Mouse (Mus musculus) forebrain, embryonic 13.5 days (tissue): ENCODE measurements at regions not wholly inside any gene's neighbourhood (a gene's known extent, or its start where the extent isn't known, plus 50 kb on each side); places are given as distances from the start of the nearest gene placed in this dataset.

Experiments used
- ATAC-seq: fragments of 200-750 bp; cut with Nextera tagmentation; 2 replicates; pipeline ENCODE4 v1.8.0; 2017
- H3K27ac ChIP-seq: fragments of 300-500 bp; sonication (generic); 2 replicates; pipeline ENCODE4 v1.5.1; 2015; ENCODE audit warnings: inconsistent platforms, mild to moderate bottlenecking, moderate library complexity
- H3K27me3 ChIP-seq: fragments of 300-500 bp; sonication (generic); 2 replicates; pipeline ENCODE4 v1.6.1; 2015; ENCODE audit warnings: mild to moderate bottlenecking, inconsistent platforms
- H3K36me3 ChIP-seq: fragments of 300-500 bp; sonication (generic); 2 replicates; pipeline ENCODE4 v1.6.1; 2015; ENCODE audit warnings: mild to moderate bottlenecking, inconsistent platforms; ENCODE audit not compliant: poor library complexity, severe bottlenecking
- H3K4me1 ChIP-seq: fragments of 300-500 bp; sonication (generic); 2 replicates; pipeline ENCODE4 v1.6.1; 2015; ENCODE audit warnings: inconsistent platforms
- H3K4me2 ChIP-seq: fragments of 300-500 bp; sonication (generic); 2 replicates; pipeline ENCODE4 v1.6.1; 2015; ENCODE audit warnings: inconsistent platforms, mild to moderate bottlenecking, moderate library complexity
- H3K4me3 ChIP-seq: fragments of 300-500 bp; sonication (generic); 2 replicates; pipeline ENCODE4 v1.5.1; 2015; ENCODE audit warnings: mild to moderate bottlenecking, inconsistent platforms
- H3K9ac ChIP-seq: fragments of 300-500 bp; sonication (generic); 2 replicates; pipeline ENCODE4 v1.6.1; 2015; ENCODE audit warnings: mild to moderate bottlenecking, inconsistent platforms
- H3K9me3 ChIP-seq: fragments of 300-500 bp; sonication (generic); replicated peaks from 2 replicates; pipeline ENCODE4 v1.6.1; 2016; ENCODE audit warnings: inconsistent platforms
- WGBS: fragments of 180-500 bp; shearing (Covaris S2); methylation state at CpG from one replicate; pipeline ENCODE4 v1.1.7; 2015; 5-methylcytosine and 5-hydroxymethylcytosine counted together

DNA sequence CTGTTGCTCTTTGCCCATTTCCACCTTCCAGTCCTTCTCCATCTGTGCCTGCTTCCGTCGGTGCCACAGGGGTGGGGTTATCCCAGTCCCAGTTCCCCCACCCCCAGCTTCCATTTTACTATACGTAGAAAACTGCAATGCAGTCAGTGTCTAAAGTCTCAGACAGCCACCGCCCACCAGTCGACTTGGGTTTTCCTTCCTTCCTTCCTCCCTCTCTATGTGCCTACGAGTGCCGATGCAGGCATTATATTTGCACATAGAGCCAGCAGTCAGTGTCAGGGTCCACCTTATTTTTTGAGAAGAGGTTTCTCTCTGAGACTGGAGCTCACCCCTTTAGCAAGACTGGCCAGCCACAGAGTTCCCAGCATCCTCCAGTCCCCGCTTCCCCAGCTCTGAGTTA lies 218.3 kb upstream of the Amigo2 start:
- Histone ChIP-seq H3K9me3 (no peaks in the 10 kb centered on the region), H3K27ac (no peak overlapping the region), H3K27me3 (no peaks in the 10 kb centered on the region), H3K4me2 (no peak overlapping the region), H3K4me1 (no peaks in the 10 kb centered on the region), H3K36me3 (no peaks in the 10 kb centered on the region), H3K9ac (no peak overlapping the region), H3K4me3 (no peak overlapping the region)
- no peak for ATAC-seq
- WGBS, result 86% methylated on average over 8 of the region's 8 CpGs

DNA sequence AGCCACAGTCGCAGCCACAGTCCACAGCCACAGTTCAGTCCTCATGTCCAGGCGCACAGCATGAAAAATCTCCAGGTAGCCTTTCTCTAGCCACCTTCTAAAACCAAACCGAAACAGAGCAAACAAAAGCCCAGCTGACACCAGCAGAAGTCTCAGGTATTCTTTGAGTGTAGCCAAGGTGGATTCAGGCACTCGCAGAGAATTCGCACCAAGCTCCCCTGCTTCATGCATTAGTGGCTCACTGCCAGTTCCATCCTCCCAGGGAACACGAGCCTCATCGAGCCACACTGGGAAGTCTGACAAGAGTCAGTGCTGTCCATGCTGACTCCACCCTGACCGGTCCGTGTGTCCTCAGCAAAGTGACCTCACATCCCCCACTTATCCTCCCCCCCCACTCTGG lies 217.7 kb upstream of the Amigo2 start:
- Histone ChIP-seq H3K4me1 (no peaks in the 10 kb centered on the region), H3K27me3 (no peaks in the 10 kb centered on the region), H3K4me3 (no peak overlapping the region), H3K9ac (no peak overlapping the region), H3K27ac (no peak overlapping the region), H3K36me3 (no peaks in the 10 kb centered on the region), H3K9me3 (no peaks in the 10 kb centered on the region), H3K4me2 (no peak overlapping the region)
- no peak for ATAC-seq
- 93% methylated on average over 9 of the region's 9 CpGs for WGBS

DNA sequence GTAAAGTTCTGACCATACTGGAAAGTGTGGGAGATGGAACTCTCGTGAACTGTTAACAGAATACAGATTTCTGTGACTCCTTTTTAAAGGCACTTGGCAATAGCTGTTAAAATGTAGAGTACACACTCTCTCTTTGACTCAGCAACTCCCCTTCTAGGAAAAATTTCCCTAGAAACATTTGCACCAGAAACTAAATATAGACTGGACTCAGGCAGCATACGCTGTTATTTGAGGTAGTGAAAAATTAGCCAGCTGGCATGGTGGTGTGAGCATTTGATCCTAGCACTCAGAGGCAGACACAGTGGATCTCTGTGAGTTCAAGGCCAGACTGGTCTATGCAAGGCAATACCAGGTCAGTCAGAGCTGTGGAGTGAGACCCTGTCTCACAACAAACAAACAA lies 215.5 kb upstream of the Amigo2 start:
- Histone ChIP-seq H3K9ac (no peak overlapping the region), H3K4me2 (no peak overlapping the region), H3K27ac (no peak overlapping the region), H3K36me3 (no peaks in the 10 kb centered on the region), H3K27me3 (no peaks in the 10 kb centered on the region), H3K9me3 (no peaks in the 10 kb centered on the region), H3K4me3 (no peak overlapping the region), H3K4me1 (no peaks in the 10 kb centered on the region)
- no peak for ATAC-seq
- WGBS, result 90% methylated on average over 2 of the region's 2 CpGs

DNA sequence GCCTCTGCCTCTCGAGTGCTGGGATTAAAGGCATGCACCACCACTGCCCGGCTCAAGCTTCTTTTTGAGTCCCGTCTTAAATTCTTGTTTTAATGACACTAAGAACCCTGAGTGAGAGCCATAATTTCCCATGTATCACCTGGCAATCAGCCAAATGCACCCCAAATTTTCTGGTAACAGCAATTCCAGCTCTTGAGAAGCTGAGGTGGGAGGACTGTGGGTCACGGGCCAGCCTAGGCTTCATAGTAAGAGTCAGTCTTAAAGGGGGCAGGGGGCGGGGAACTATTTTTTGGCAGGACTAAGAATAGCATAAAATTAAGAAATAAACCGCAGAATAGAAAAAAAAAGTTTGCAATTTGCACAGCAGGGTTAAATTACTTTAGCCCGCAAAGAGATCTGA lies 214.9 kb upstream of the Amigo2 start:
- Histone ChIP-seq H3K4me2 (no peak overlapping the region), H3K36me3 (no peaks in the 10 kb centered on the region), H3K4me3 (no peak overlapping the region), H3K4me1 (no peaks in the 10 kb centered on the region), H3K27ac (no peak overlapping the region), H3K27me3 (no peaks in the 10 kb centered on the region), H3K9ac (no peak overlapping the region), H3K9me3 (no peaks in the 10 kb centered on the region)
- ATAC-seq, result no peak
- 89% methylated on average over 7 of the region's 7 CpGs for WGBS

DNA sequence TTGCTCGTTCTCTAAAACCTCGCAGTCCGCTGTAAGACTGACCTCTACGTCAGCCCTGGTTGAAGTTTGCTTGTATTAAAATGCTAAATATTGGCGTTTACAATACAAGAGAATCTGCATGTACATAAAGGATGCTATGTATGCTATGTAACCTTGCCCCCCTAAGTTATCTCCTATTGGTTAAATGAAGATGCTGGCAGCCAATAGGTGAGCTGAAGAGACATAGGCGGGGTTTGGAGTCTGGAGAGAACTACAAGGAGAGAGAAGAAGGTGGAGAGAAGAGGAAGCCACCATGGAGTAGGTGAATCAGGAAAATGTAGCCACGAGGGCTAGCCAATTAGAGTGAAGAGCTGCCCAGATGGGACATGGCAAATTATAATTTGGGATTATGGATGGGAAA lies 214.0 kb upstream of the Amigo2 start:
- ATAC-seq, result no peak
- Histone ChIP-seq H3K9me3 (no peaks in the 10 kb centered on the region), H3K27me3 (no peaks in the 10 kb centered on the region), H3K4me3 (no peak overlapping the region), H3K9ac (no peak overlapping the region), H3K4me2 (no peak overlapping the region), H3K36me3 (no peaks in the 10 kb centered on the region), H3K4me1 (no peaks in the 10 kb centered on the region), H3K27ac (no peak overlapping the region)
- 75% methylated on average over 7 of the region's 7 CpGs for WGBS

DNA sequence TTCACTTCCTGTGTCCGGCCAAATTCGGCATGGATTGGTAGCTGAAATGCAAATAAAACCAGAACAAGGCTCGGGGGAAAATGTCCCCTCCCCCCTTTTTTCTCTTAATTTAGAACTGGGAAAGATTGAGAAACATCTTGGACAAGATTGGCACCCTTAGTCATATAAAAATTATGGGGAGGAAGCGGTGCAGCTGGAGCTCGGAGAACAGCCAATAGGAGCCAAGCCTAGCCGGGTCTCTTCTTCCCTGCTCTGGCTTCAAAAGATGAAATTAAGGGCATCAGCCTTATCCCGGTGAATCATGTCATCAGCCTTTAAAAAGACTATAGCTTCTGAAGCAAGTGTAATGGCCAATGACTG lies 213.3 kb upstream of the Amigo2 start:
- H3K27ac ChIP-seq, result no peak overlapping the region
- H3K9me3 ChIP-seq, result no peaks in the 10 kb centered on the region
- no peak overlapping the region for H3K4me3 ChIP-seq
- 86% methylated on average over 7 of the region's 7 CpGs for WGBS
- H3K4me1 ChIP-seq, result no peaks in the 10 kb centered on the region
- H3K27me3 ChIP-seq, result no peaks in the 10 kb centered on the region
- H3K4me2 ChIP-seq, result no peak overlapping the region
- H3K9ac ChIP-seq, result no peak overlapping the region
- ATAC-seq, result no peak
- no peaks in the 10 kb centered on the region for H3K36me3 ChIP-seq

- Histone ChIP-seq H3K9ac (no peak overlapping the region), H3K4me1 (no peaks in the 10 kb centered on the region), H3K27ac (no peak overlapping the region), H3K4me2 (no peak overlapping the region), H3K27me3 (no peaks in the 10 kb centered on the region), H3K4me3 (no peak overlapping the region), H3K36me3 (no peaks in the 10 kb centered on the region), H3K9me3 (no peaks in the 10 kb centered on the region)
- no peak for ATAC-seq
- 90% methylated on average over 19 of the region's 19 CpGs for WGBS
Measured at GRCm38 (mm10) chr15:97459606-97460359, 212.7 kb upstream of the Amigo2 start.

DNA sequence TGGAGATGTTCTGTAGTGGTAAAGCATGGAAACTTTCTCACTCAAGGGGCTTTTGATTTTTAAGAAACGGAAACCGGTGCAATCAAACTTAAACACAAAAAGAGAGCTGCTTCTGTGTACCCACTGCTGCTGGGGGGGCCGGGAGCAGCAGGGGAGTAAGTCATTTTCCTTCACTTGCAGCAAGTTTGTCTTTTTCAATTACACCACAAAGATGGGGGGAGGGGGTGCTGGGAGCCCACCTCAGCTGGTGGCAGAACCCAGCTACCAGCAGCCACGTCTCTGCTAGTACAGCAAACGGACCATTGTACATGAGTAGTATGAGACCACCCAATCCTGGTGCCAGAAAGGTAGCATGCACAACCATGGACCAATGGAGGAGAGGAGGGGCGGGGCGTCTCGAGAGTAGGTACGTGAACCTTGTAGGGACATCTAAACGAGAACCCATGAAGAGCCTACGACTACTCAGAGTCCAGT lies 211.7 kb upstream of the Amigo2 start:
- 70% methylated on average over 11 of the region's 11 CpGs for WGBS
- no peaks in the 10 kb centered on the region for H3K27me3 ChIP-seq
- no peaks in the 10 kb centered on the region for H3K9me3 ChIP-seq
- H3K4me3 ChIP-seq, result no peak overlapping the region
- H3K4me1 ChIP-seq, result no peaks in the 10 kb centered on the region
- no peak overlapping the region for H3K9ac ChIP-seq
- no peak for ATAC-seq
- peak overlapping the region; percentile 17 for H3K4me2 ChIP-seq
- no peak overlapping the region for H3K27ac ChIP-seq
- H3K36me3 ChIP-seq, result no peaks in the 10 kb centered on the region

DNA sequence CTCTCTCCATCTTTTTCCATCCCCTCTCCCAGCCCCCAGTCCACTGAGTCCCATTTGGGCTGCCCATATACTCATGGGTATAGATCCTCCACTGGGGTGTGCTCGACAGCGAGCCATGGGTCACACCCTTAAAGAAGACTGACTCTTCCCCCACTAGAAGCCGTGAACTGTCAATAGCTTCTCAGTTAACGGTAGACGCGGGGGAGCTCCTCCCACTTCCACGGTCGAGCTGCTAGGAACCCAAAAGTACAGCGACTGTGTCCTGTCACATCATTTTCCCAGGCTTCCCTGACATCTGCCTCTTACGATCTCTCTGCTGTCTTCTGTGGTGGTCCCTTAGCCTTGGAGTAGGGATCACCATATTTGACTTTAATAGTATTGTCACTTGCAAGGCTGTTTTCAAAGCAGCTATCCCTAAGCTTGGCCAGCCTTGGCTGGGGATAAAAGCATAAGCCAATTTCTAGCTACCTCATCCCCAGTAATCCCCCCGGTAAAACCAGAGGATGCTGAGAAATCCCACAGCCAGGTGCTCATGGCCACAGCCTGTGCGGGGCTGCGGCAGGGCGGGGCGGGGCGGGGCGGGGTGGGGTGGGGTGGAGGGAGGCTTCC lies 211.2 kb upstream of the Amigo2 start:
- H3K27ac ChIP-seq, result no peak overlapping the region
- no peaks in the 10 kb centered on the region for H3K36me3 ChIP-seq
- H3K9me3 ChIP-seq, result no peaks in the 10 kb centered on the region
- no peak overlapping the region for H3K9ac ChIP-seq
- WGBS, result 48% methylated on average over 17 of the region's 17 CpGs
- H3K4me3 ChIP-seq, result no peak overlapping the region
- H3K4me2 ChIP-seq, result peak overlapping the region; percentile 17
- no peaks in the 10 kb centered on the region for H3K4me1 ChIP-seq
- no peak for ATAC-seq
- no peaks in the 10 kb centered on the region for H3K27me3 ChIP-seq

GRCm38 (mm10) chr15:97457468-97457867 lies 210.4 kb upstream of the Amigo2 start:
- Histone ChIP-seq H3K4me3 (no peak overlapping the region), H3K27me3 (no peaks in the 10 kb centered on the region), H3K9ac (no peak overlapping the region), H3K9me3 (no peaks in the 10 kb centered on the region), H3K4me2 (no peak overlapping the region), H3K36me3 (no peaks in the 10 kb centered on the region), H3K27ac (no peak overlapping the region), H3K4me1 (no peaks in the 10 kb centered on the region)
- ATAC-seq, result no peak
- WGBS, result 87% methylated on average over 8 of the region's 8 CpGs

GRCm38 (mm10) chr15:97456991-97457390 lies 209.9 kb upstream of the Amigo2 start:
- 100% methylated on average over 14 of the region's 16 CpGs for WGBS
- Histone ChIP-seq H3K9ac (no peak overlapping the region), H3K4me2 (no peak overlapping the region), H3K27me3 (no peaks in the 10 kb centered on the region), H3K27ac (no peak overlapping the region), H3K4me3 (no peak overlapping the region), H3K4me1 (no peaks in the 10 kb centered on the region), H3K36me3 (no peaks in the 10 kb centered on the region), H3K9me3 (no peaks in the 10 kb centered on the region)
- no peak for ATAC-seq

DNA sequence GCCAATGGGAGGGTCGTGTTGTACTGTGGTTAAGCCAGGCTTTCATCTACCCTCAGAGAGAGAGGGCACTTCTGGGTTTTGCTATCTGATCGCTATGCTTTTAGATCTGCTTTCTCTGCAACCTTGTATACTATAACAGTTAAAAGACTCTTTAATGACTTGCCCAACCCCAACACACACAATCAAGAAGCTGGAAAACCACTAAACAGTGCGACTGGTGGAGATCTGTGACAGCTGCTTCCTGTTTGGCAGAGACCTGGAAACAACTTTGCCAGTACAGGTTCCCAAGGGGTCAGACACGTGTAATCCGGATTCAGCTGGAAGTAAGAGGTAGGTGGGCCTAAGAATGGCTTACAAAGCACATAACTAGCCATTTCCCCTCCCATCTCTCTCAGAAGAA lies 208.6 kb upstream of the Amigo2 start:
- Histone ChIP-seq H3K4me3 (no peak overlapping the region), H3K27me3 (no peaks in the 10 kb centered on the region), H3K9ac (no peak overlapping the region), H3K4me1 (no peaks in the 10 kb centered on the region), H3K9me3 (no peaks in the 10 kb centered on the region), H3K27ac (no peak overlapping the region), H3K36me3 (no peaks in the 10 kb centered on the region), H3K4me2 (no peak overlapping the region)
- ATAC-seq, result no peak
- WGBS, result 82% methylated on average over 5 of the region's 5 CpGs

DNA sequence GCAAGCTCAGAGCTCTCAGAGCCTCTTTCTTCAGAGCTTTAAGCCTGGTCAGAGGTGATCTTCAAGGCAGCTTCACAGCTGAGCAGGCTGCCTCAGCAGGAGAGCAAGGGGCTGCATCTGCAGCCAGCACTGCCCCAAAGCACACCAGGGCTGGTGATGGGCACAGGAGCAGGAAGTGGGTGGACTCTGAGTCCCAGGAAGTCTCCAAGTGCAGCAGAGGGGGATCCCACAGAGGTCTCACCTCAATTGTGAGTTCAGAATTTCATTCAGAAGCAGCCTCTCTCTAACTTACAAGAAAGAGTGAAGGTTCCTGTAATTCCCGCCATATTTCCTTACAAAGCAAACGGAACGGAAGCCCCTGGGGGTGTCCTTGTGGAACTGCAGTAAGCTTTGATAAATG lies 202.6 kb upstream of the Amigo2 start:
- no peak overlapping the region for H3K4me3 ChIP-seq
- H3K4me2 ChIP-seq, result no peak overlapping the region
- H3K9ac ChIP-seq, result no peak overlapping the region
- no peaks in the 10 kb centered on the region for H3K9me3 ChIP-seq
- no peak overlapping the region for H3K27ac ChIP-seq
- no peaks in the 10 kb centered on the region for H3K27me3 ChIP-seq
- H3K36me3 ChIP-seq, result no peaks in the 10 kb centered on the region
- WGBS, result 82% methylated on average over 3 of the region's 3 CpGs
- no peak for ATAC-seq
- no peaks in the 10 kb centered on the region for H3K4me1 ChIP-seq
